Mouse (Mus musculus) adrenal gland, postnatal 10 days (tissue): ENCODE measurements around the gene Unc13d. TPM values are rescaled to one million over a fixed set of nuclear protein-coding genes. Genes with fewer than 3 reads are reported as not detected.
"Not testable (repeated sequence)": the region's sequence is repeated elsewhere in the genome, so short reads cannot be mapped to it uniquely, and the experiment has no call there.

ENCODE experiments used
- DNase-seq: peaks from one replicate; pipeline ENCODE4 v3.0.0; 2021; ENCODE audit warnings: mixed read lengths
- total RNA-seq, 2 experiments: library from RNA; stranded (reverse); gene quantifications; 2 replicates each; pipeline ENCODE4 v1.2.3; 2021

The Unc13d gene
- total RNA-seq, 2 experiments from 2014 or later: 2.3 to 2.7 TPM

DNA sequence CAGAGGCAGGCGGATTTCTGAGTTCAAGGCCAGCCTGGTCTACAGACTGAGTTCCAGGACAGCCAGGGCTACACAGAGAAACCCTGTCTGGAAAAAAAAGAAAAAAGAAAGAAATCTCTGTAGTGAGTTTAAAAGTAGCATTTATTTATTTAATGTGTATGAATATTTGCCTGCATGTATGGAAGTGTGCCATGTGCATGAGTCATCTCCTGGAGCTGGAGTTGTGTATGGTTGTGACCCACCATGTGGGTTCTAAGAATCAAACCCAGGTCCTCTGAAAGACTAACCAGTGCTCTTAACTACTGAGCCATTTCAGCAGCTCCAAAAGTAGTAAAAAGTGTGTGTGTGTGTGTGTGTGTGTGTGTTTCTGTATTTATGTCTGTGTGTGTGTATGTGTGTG is 34.5 kb downstream of the Unc13d start:
- DNase-seq: no peak

- DNase-seq: no peak
Measured at GRCm38 (mm10) chr11:116042372-116043138, 35.2 kb downstream of the Unc13d start.

DNA sequence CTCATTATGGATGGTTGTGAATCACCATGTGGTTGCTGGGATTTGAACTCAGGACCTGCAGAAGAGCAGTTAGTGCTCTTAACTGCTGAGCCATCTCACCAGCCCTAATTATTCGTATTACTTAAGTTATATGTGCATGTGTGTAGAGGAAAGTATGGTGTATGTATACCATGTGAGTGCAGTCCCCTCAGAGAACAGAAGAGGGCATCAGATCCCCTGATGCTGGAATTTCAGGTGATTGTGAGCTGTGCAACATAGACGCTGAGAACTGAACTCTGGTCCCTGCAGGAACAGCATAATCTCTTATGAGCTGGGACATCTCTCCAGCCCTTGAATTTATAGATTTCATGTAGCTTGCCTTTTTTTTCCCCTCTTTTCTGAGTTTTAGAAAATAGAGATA is 35.9 kb downstream of the Unc13d start:
- DNase-seq: no peak

GRCm38 (mm10) chr11:116040593-116040992 is 37.2 kb downstream of the Unc13d start:
- DNase-seq: no peak

DNA sequence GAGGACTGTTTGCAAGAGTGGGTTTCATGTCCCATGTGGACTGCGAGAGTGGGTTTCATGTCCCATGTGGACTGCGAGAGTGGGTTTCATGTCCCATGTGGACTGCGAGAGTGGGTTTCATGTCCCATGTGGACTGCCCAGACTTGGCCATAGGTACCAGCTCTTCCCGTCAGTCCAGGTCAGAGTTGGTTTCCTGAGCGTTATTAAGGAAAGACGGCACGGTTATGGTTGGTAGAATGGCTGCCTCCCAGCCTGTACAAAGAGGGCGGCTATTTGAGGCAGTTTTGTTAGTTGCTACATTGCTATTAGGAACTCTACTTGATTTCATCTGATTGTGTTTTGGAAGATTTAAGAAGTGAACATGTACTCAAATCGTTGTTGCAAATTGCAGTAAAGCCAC is 39.9 kb downstream of the Unc13d start:
- no peak for DNase-seq

DNA sequence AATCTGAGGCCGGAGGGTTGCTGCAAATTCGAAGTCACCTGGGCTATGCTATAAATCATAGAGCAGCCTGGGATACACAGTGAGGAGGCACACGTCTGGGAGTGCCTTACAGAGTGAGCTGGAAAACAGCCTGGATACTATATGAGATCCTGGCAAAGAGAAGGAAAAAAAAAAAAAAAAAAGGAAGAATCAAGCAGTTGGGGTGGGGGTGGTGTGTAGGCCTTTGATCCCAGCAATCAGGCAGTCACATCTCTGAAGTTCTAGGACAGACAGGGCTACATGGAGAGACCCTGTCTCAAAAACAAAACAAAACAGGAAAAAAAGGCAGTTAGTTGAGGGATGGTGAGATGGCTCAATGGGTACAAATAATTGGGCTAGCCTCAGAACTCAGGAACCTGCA is 41.1 kb downstream of the Unc13d start:
- no peak for DNase-seq

- no peak for DNase-seq
Measured at GRCm38 (mm10) chr11:116034584-116034983, 43.2 kb downstream of the Unc13d start.

GRCm38 (mm10) chr11:116030898-116031845 is 46.6 kb downstream of the Unc13d start:
- no peak for DNase-seq

GRCm38 (mm10) chr11:116030088-116030897 is 47.5 kb downstream of the Unc13d start, which contains the start of gene Unk:
Unk (plus strand) TSS chr11:116030322.
- DNase-seq: peak; percentile 96

DNA sequence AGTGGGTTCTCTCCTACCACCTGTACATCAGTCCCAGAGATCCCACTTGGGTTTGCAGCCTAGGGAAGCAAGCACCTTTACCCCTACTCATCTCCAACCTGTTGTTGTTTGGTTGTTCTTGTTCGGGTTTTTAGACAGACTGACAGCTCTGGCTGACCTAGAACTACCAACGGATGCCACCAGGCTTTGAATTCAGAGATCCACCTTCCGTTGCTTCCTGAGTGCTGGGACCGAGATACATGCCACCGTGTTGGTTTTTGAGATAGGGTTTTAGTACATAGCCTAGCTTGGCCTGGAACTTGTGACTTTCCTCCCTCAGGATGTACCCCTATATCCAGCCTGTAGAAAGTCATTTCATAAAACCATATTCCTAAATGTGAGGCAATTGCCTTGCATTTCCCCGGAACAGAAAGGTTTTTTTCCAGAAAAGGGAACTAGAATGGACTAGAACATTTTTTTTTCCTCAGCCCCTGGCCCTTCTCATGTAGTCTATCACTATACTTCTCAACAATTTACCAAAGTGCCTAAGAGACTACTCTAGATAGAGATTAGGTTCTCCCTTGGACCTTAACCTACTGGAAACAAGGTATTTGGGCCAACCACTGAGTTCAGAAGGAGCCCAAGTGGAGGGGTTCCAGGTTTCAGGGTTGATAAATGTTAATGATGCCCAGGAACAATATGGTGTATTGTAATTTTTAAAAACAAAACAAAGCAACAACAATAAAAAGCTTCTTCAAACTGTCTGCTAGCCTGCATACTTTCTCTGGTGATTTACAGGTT is 48.5 kb downstream of the Unc13d start:
- no peak for DNase-seq

DNA sequence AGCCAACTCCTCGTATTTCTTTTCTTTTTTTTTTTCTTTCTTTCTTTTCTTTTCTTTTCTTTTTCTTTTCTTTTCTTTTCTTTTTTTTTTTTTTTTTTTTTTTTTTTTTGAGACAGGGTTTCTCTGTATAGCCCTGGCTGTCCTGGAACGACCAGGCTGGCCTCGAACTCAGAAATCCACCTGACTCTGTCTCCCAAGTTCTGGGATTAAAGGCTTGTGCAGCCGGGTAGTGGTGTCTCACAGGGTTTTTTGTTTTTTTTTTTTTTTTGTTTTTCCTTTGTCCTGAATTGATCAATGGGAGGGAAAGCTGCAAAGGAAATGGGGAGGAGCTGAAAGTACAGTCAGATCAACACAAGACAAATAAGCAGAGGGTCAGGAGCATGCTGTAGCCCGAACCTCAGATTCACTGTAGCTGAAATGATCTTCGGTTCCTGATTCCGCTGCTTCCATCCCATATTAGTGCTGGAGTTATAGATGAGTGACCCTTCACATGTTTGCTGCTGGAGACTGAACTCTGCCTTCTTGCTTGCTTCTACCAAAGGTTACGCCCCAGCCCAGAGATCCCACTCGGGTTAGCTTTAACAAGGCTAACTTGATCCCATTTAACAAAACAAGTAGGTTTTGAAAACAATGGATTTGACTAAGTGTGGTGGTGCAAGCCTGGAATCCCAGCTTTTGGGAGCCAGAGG is 49.4 kb downstream of the Unc13d start:
- no peak for DNase-seq

DNA sequence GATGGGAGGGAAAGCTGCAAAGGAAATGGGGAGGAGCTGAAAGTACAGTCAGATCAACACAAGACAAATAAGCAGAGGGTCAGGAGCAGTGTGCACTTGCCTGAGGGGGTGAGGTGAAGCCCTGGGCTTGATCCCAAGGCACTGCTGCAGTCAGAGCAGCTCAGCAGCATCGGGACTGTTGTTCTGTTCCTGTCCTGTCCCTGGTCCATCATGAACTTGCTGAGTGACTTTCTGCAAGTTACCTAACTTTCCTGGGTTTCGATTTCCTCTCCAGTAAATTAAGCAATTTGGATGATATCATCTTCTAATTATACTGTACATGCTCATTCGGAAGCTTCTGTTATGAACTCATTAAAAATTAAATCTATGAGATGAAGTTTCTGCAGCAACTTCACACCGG is 50.0 kb downstream of the Unc13d start, which contains the start of gene H3f3b:
TSS of gene H3f3b (minus strand) at position 207 of the 400 bp plus-strand sequence.
- DNase-seq: no peak

- no peak for DNase-seq
Measured at GRCm38 (mm10) chr11:116025056-116025845, 52.5 kb downstream of the Unc13d start.

DNA sequence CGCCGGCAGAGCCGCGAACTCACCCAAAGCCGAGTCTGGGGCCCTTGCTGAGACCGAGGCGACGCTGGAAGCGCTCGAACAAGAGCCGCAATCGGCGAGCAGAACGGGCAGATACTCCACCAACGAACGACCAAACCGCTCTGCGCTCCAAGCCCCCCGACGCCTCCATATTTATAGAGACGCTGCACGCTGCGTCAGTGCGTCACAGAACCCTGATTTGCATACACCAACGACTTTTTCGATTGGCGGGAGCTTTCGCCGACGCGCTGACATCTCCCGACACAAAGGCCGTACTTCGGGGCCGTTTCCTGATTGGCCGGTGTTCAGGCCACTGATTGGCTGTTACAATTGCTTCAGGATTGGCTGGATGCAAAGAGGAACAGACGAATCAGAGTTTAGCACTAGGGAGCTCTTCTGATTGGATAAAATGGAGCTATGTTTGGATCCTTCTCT is 53.4 kb downstream of the Unc13d start:
- peak; percentile 95 for DNase-seq

DNA sequence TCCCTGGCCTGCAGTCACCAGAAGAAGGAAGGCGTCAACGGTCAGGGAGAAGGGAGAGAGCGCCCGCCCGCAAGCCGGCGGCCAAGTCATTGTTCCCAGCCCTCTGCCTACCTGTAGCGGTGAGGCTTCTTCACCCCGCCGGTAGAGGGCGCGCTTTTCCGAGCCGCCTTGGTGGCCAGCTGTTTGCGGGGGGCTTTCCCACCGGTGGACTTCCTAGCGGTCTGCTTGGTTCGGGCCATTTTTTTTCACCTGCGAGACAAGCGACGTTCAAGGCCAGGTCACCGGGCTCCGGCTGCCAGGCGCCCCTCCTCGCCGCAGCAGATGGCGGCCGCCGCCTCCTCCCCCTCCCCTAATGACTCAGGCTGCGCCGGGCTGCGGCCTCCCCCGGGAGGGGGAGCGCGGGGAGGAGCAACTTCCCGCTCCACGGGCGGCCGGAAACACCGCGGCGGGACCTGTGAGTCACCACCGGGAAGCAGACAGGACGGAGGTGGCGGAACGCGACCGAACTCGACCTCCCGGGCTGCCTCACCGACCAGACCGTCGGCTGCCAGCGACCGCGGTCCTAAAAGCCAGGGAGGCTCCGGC is 53.9 kb downstream of the Unc13d start:
- peak; percentile 90 for DNase-seq

DNA sequence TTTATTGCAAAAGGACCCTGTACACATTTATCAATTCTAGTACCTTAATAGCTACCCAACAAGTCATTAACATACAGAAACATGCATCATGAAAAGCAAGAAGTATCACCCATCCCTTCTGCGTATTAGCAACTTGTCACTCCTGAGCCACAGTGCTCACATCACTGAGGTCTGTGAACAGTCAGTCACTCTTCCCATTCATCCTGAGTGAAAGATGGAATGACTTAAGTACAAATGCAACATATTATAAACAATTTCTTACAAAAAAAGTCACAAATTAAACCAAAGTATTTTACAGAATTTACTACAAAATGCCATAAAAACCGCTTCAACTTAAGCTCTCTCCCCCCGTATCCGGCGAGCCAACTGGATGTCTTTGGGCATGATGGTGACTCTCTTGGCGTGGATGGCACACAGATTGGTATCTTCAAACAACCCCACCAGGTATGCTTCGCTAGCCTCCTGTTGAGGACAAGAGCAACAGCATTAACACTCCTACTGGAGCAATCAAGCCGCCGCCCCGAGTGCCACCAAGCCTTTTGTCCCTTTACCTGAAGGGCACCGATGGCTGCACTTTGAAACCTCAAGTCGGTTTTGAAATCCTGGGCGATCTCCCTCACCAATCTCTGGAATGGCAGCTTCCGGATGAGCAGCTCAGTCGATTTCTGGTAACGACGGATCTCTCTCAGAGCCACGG is 54.5 kb downstream of the Unc13d start:
- not testable (repeated sequence) for DNase-seq

DNA sequence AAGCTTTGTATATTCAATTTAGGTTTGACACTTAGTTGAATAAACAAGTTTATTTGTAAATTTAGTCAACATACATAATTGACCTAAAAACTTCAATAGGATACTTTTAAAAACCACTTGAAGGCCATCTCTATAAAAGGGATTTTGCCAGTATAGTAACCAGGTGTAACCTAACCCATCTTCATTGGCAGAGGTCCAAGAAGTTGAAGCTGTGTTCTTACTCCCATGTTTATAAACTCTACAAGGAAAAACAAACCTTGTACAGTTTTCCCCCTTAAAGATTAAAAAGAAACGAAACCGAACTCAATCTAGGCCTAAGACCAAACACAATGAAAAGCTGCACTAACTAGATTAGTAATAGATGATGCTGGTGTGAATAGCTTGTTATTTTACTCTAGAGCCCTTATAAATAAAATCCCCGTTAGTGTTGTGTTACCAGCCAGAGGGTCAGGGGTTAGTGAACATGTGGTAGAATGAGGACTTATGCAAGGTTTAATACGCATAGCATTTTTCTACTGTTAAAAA is 55.4 kb downstream of the Unc13d start:
- no peak for DNase-seq
